Mouse (Mus musculus): Measurements from ENCODE around the gene Tmx2. TPM values are rescaled to one million over a fixed set of nuclear protein-coding genes. Genes with fewer than 3 reads are reported as not detected.

Gene Tmx2
- total RNA-seq, 2 experiments from 2014 or later, result 109 to 113 TPM

- no peak for DNase-seq
- intact Hi-C loops (cut with DNase I), result loop anchor here (2.0 kb wide), 1 partner anchor 30 kb away; no protein-coding TSS in a partner anchor
Observed at GRCm38 (mm10) chr2:84648369-84648768, 30.6 kb downstream of the Tmx2 start.

- intact Hi-C loops (cut with DNase I), result no loop called here
- no peak for DNase-seq
Observed at GRCm38 (mm10) chr2:84647051-84647568, 31.8 kb downstream of the Tmx2 start.

- DNase-seq, result no peak
- intact Hi-C loops (cut with DNase I), result no loop called here
Observed at GRCm38 (mm10) chr2:84646138-84646537, 32.8 kb downstream of the Tmx2 start.

GRCm38 (mm10) chr2:84640833-84641232 is 38.1 kb downstream of the Tmx2 start:
- no peak for DNase-seq
- intact Hi-C loops (cut with DNase I), result no loop called here

GRCm38 (mm10) chr2:84638428-84639220 is 40.3 kb downstream of the Tmx2 start:
- DNase-seq, result no peak
- intact Hi-C loops (cut with DNase I), result no loop called here

GRCm38 (mm10) chr2:84637452-84638165 is 41.3 kb downstream of the Tmx2 start:
- peak; percentile 19 to 55 for DNase-seq
- intact Hi-C loops (cut with DNase I), result no loop called here

- intact Hi-C loops (cut with DNase I), result loop anchor here (1.0 kb wide), 1 partner anchor 13 kb away; no protein-coding TSS in a partner anchor
- peak; percentile 34 to 46 for DNase-seq
Observed at GRCm38 (mm10) chr2:84636231-84636741, 42.7 kb downstream of the Tmx2 start.

GRCm38 (mm10) chr2:84635611-84636010 is 43.3 kb downstream of the Tmx2 start:
- intact Hi-C loops (cut with DNase I), result loop anchor here (1.0 kb wide), 1 partner anchor 14 kb away; no protein-coding TSS in a partner anchor
- DNase-seq, result peak; percentile 92 to 93

- DNase-seq, result peak in 1 of 2 experiments; percentile 26
- intact Hi-C loops (cut with DNase I), result no loop called here
Observed at GRCm38 (mm10) chr2:84634934-84635482, 43.9 kb downstream of the Tmx2 start.

- intact Hi-C loops (cut with DNase I), result no loop called here
- no peak for DNase-seq
Observed at GRCm38 (mm10) chr2:84634006-84634405, 44.9 kb downstream of the Tmx2 start.

- intact Hi-C loops (cut with DNase I), result loop anchor here (2.0 kb wide), 1 partner anchor 14 kb away; no protein-coding TSS in a partner anchor
- no peak for DNase-seq
Observed at GRCm38 (mm10) chr2:84632999-84633398, 45.9 kb downstream of the Tmx2 start.

GRCm38 (mm10) chr2:84632001-84632400 is 46.9 kb downstream of the Tmx2 start:
- intact Hi-C loops (cut with DNase I), result loop anchor here (2.0 kb wide), 1 partner anchor 13 kb away; no protein-coding TSS in a partner anchor
- DNase-seq, result no peak

GRCm38 (mm10) chr2:84627036-84627435 is 51.9 kb downstream of the Tmx2 start:
- intact Hi-C loops (cut with DNase I), result no loop called here
- no peak for DNase-seq

- no peak for DNase-seq
- intact Hi-C loops (cut with DNase I), result no loop called here
Observed at GRCm38 (mm10) chr2:84626366-84626975, 52.5 kb downstream of the Tmx2 start.

- no peak for DNase-seq
- intact Hi-C loops (cut with DNase I), result no loop called here
Observed at GRCm38 (mm10) chr2:84624201-84624600, 54.7 kb downstream of the Tmx2 start.

GRCm38 (mm10) chr2:84623428-84624119 is 55.4 kb downstream of the Tmx2 start:
- intact Hi-C loops (cut with DNase I), result no loop called here
- no peak for DNase-seq

GRCm38 (mm10) chr2:84622668-84623067 is 56.3 kb downstream of the Tmx2 start:
- intact Hi-C loops (cut with DNase I), result no loop called here
- DNase-seq, result no peak
